Mouse (Mus musculus) erythroblast, embryonic 14.5 days (primary cell): ENCODE results near the gene Gm27021.

Source experiments
- GATA1 ChIP-seq: IDR thresholded peaks from 2 replicates; pipeline ENCODE4 v1.6.1; 2012; ENCODE audit warnings: low read length, inconsistent platforms, mixed read lengths
- TAL1 ChIP-seq: IDR thresholded peaks from 3 replicates; pipeline ENCODE4 v1.6.1; 2012; ENCODE audit warnings: low read length, inconsistent platforms, mixed read lengths

GRCm38 (mm10) chr8:120585521-120585920 is 82.4 kb downstream of the Gm27021 start:
- TF ChIP-seq TAL1 (no peak), GATA1 (no peak)
